Mouse (Mus musculus) splenic B cell, adult 2 months (primary cell): Measurements from ENCODE around the gene Gm43191.

ENCODE experiments used
- DNase-seq: peaks from one replicate; pipeline ENCODE4 v3.0.0-alpha.2; 2011; ENCODE audit warnings: low read depth, low spot score
- H3K27me3 ChIP-seq: 2 replicates; pipeline ENCODE4 v1.6.1; 2012; ENCODE audit warnings: mild to moderate bottlenecking, low read length, moderate library complexity, mixed read lengths; ENCODE audit not compliant: control insufficient read depth, poor library complexity, insufficient read depth, severe bottlenecking
- H3K36me3 ChIP-seq: 2 replicates; pipeline ENCODE4 v1.6.1; 2012; ENCODE audit warnings: mild to moderate bottlenecking, low read length, moderate library complexity, mixed read lengths; ENCODE audit not compliant: control insufficient read depth, poor library complexity, insufficient read depth, severe bottlenecking

The Gm43191 gene

GRCm38 (mm10) chr3:116681160-116681559 lies at the start of gene Gm43191:
Gene Gm43191, minus strand, starts transcription at chr3:116681260.
- H3K36me3 ChIP-seq = no peaks in the 10 kb centered on the region
- DNase-seq = no peak
- H3K27me3 ChIP-seq = no peaks in the 10 kb centered on the region

- DNase-seq = no peak
- Histone ChIP-seq H3K27me3 (no peaks in the 10 kb centered on the region), H3K36me3 (no peaks in the 10 kb centered on the region)
Measured at GRCm38 (mm10) chr3:116729483-116730174, 48.6 kb upstream of the Gm43191 start.

- no peak for DNase-seq
- no peaks in the 10 kb centered on the region for H3K27me3 ChIP-seq
- H3K36me3 ChIP-seq = no peaks in the 10 kb centered on the region
Measured at GRCm38 (mm10) chr3:116726807-116727206, 45.7 kb upstream of the Gm43191 start.

GRCm38 (mm10) chr3:116723496-116724481 lies 42.7 kb upstream of the Gm43191 start:
- H3K27me3 ChIP-seq = no peaks in the 10 kb centered on the region
- no peak for DNase-seq

GRCm38 (mm10) chr3:116722980-116723379 lies 41.9 kb upstream of the Gm43191 start:
- no peak for DNase-seq
- Histone ChIP-seq H3K36me3 (no peaks in the 10 kb centered on the region), H3K27me3 (no peaks in the 10 kb centered on the region)

More at GRCm38 (mm10) chr3:116723496-116724481, 42.7 kb upstream of the Gm43191 start:
- H3K36me3 ChIP-seq = no peaks in the 10 kb centered on the region

- no peaks in the 10 kb centered on the region for H3K36me3 ChIP-seq
- H3K27me3 ChIP-seq = no peaks in the 10 kb centered on the region
- no peak for DNase-seq
Measured at GRCm38 (mm10) chr3:116718951-116719350, 37.9 kb upstream of the Gm43191 start.

- DNase-seq = no peak
- H3K36me3 ChIP-seq = no peaks in the 10 kb centered on the region
- no peaks in the 10 kb centered on the region for H3K27me3 ChIP-seq
Measured at GRCm38 (mm10) chr3:116713031-116713430, 32.0 kb upstream of the Gm43191 start.

- Histone ChIP-seq H3K27me3 (no peaks in the 10 kb centered on the region), H3K36me3 (no peaks in the 10 kb centered on the region)
- DNase-seq = no peak
Measured at GRCm38 (mm10) chr3:116712436-116712881, 31.4 kb upstream of the Gm43191 start, which contains the start of gene Slc35a3. Gene Slc35a3, minus strand, starts transcription at chr3:116712831.

- DNase-seq = peak; percentile 66
- H3K36me3 ChIP-seq = no peaks in the 10 kb centered on the region
- no peaks in the 10 kb centered on the region for H3K27me3 ChIP-seq
Measured at GRCm38 (mm10) chr3:116711624-116712435, 30.8 kb upstream of the Gm43191 start.

GRCm38 (mm10) chr3:116710941-116711340 lies 29.9 kb upstream of the Gm43191 start:
- Histone ChIP-seq H3K27me3 (no peaks in the 10 kb centered on the region), H3K36me3 (no peaks in the 10 kb centered on the region)
- DNase-seq = peak; percentile 40

GRCm38 (mm10) chr3:116705637-116706204 lies 24.7 kb upstream of the Gm43191 start:
- DNase-seq = no peak

GRCm38 (mm10) chr3:116703835-116704234 lies 22.8 kb upstream of the Gm43191 start:
- Histone ChIP-seq H3K27me3 (no peaks in the 10 kb centered on the region), H3K36me3 (0 out of 2 replicates have a peak, but pooled peaks cover 2% of the 10 kb centered on the region)
- DNase-seq = no peak

More at GRCm38 (mm10) chr3:116705637-116706204, 24.7 kb upstream of the Gm43191 start:
- H3K27me3 ChIP-seq = no peaks in the 10 kb centered on the region
- H3K36me3 ChIP-seq = 0 out of 2 replicates have a peak, but pooled peaks cover 2% of the 10 kb centered on the region

GRCm38 (mm10) chr3:116702647-116703272 lies 21.7 kb upstream of the Gm43191 start:
- no peaks in the 10 kb centered on the region for H3K27me3 ChIP-seq
- H3K36me3 ChIP-seq = 0 out of 2 replicates have a peak, but pooled peaks cover 2% of the 10 kb centered on the region
- no peak for DNase-seq
